Mouse (Mus musculus): Measurements from ENCODE around the gene Hist1h3f.
"Not testable (repeated sequence)": the region's sequence is repeated elsewhere in the genome, so short reads cannot be mapped to it uniquely, and the experiment has no call there.

- TF ChIP-seq CTCF (IDR thresholded peaks at IDR 0.05); POLR2A (IDR thresholded peaks at IDR 0.05; ENCODE audit: insufficient read depth, low read depth, low read length): not testable (repeated sequence)
Observed at GRCm38 (mm10) chr13:23560699-23561098, 16.8 kb downstream of the Hist1h3f start.
